Mouse (Mus musculus): ENCODE results near the gene Sar1b.

The Sar1b gene

DNA sequence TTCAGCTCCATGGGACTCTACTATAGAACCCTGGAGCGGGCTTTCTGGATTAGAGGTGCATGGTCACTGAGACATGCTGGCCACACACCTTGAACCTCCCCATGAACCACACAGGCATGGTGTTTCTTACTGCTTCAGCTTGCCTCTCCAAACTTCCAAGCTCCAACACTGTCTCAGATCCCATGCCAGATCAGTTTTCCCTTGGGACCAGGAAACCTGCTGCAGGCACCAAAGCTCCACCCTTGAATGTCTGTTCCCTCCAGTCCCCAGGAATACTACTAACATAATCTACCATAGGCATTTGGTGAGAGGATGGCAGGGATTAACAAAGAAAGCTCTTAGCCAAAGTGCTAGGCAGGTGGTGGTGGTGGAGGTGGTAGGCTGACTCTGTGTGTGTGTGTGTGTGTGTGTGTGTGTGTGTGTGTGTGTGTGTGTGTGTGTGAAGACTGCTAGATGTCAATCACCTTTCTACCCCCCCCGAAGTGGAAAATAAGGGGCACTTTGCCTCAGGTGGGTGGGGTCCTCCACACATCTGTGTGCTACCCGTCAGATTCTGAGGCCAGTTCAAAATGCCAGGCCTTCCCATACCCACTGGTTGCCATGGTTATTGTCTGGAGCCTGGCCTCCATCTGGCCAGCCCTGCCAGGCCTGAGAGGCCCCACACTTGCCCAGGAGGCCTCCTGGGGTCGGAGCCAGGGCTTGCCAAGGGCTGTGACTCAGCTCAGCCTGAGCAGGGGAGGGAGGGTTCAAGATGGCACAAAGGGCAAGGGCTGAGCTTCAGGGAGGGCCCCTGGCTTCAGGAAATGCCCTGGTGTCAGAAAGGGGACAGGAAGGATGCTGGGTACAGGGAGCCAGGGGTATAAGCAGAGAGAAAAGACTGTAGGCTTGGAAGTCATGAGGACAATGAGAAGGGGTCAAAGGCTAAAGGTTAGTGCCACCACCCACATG is 68.7 kb downstream of the Sar1b start:
- DNase-seq (ENCODE audit: low spot score in 2 of 2) = peak; percentile 46 to 47

GRCm38 (mm10) chr11:51832992-51833391 is 69.5 kb downstream of the Sar1b start:
- DNase-seq (ENCODE audit: low spot score in 2 of 2) = no peak

GRCm38 (mm10) chr11:51833393-51834066 is 70.0 kb downstream of the Sar1b start:
- DNase-seq (ENCODE audit: low spot score in 2 of 2) = no peak

- no peak for DNase-seq (ENCODE audit: low spot score in 2 of 2)
Measured at GRCm38 (mm10) chr11:51834067-51834411, 70.6 kb downstream of the Sar1b start.

DNA sequence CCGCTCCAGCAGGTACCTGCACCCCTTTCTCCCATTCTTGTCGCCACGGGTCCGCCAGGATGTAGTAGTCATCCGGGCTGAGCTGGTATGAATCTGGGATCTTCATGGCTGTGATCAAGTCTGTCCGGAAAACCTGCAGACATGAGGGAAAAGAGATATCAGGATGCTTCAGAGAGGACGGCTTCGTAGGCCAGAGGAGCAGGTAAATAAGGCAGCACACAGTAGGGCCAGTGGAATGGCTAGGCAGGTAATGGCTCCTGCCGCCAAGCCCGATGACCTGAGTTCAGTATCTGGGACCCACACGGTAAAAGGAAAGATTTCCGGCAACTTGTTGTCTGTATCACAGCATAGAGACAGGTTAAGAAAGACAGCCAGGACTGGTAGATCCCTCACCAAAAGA is 72.1 kb downstream of the Sar1b start:
- no peak for DNase-seq (ENCODE audit: low spot score in 2 of 2)

GRCm38 (mm10) chr11:51836506-51836905 is 73.0 kb downstream of the Sar1b start:
- DNase-seq (ENCODE audit: low spot score in 2 of 2) = no peak

DNA sequence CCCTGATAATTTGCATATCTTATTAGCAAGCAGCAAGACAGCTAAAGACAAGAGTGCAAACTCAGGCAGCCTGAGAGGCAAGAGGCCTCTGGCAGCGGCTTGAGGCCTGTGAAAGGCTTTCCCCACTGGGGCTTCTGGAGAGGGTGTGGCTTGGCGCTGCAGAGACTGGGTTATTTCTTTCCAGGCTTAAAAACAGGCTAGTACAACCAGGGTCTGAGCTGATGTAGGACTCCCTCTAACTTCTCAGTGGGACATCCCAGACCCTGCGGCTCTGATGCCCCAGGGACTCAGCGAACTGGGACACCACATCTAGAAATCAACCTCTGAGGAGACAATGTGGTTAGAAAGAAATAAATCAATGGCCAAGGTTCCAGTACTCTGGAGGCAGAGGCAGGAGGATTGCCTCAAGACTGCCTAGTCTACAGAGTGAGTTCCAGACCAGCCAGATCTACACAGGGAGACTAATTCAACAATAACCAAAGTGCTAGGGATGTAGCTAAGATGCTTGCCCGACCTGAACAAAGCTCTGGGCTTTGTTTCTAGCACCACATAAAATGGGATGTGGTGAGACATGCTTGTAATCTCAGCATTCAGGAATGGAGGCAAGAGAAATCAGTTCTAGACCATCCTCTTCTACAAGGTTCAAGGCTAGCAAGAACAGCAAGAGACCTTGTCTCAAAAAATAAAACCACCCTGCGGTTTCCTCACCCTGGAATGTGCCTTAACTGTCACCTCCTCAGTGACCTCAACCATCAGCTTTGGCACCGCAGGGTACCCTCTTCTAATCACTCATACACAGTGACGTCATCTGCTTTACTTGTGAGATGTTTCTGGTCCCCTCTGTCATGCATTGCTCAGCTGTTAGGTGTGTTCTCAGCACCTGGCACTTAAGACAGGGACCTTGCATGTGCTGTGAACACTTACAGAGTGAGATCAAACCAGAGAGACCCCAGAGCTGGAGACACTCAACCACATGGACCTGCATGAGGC is 74.0 kb downstream of the Sar1b start:
- DNase-seq (ENCODE audit: low spot score in 2 of 2) = no peak

DNA sequence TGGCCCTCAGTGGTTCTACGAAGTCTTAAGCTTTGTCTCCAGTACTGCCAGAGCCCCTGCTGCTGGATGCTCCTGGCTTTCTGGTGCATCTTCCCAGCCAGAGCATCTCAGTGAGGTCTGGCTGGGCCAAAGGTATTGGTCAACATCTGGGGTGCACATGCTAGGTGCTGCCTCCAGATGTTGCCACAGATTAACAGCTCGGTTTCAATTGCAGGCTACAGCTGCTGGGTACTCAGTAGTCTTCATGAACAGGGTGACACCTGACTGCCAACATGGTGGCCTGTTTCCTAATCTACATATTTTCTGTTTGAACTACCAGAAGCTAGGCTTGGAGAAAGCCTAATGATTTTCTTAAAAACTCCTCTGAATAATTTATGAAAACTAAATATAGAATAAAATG is 75.6 kb downstream of the Sar1b start:
- no peak for DNase-seq (ENCODE audit: low spot score in 2 of 2)

GRCm38 (mm10) chr11:51839973-51840372 is 76.5 kb downstream of the Sar1b start:
- no peak for DNase-seq (ENCODE audit: low spot score in 2 of 2)

DNA sequence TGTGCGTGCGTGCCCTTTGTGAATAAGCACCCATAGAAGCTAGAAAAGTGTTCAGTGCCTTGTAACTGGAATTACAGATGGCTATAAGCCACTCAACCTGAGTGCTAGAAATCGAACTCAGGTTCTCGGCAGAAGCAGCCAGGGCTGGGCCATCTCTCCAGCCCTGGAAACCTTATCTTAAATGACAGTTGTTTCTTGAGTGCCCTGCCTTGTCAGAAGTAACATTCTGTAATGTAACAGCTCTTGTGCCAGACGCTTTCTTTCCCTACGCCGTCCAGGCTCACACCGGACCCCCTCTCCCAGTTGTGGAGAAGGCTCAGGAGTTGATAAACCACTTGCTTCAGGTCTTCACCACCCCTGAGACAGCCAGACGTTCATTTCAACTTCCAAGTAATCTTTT is 77.2 kb downstream of the Sar1b start:
- no peak for DNase-seq (ENCODE audit: low spot score in 2 of 2)

GRCm38 (mm10) chr11:51841149-51841548 is 77.7 kb downstream of the Sar1b start:
- DNase-seq (ENCODE audit: low spot score in 2 of 2) = no peak
